Mouse (Mus musculus) cortical plate, adult 2 months (tissue): ENCODE measurements around the gene Slc16a7.

Source experiments
- CTCF ChIP-seq: fragments of 200-500 bp; IDR thresholded peaks from 2 replicates; pipeline ENCODE4 v1.5.1; 2011; ENCODE audit warnings: mild to moderate bottlenecking, control low read depth, low read length; ENCODE audit not compliant: insufficient read depth; ENCODE audit errors: extremely low read depth
- POLR2A ChIP-seq: fragments of 200-500 bp; IDR thresholded peaks from 2 replicates; pipeline ENCODE4 v1.6.1; 2011; ENCODE audit warnings: mild to moderate bottlenecking, low read length, control low read depth; ENCODE audit not compliant: insufficient read depth; ENCODE audit errors: extremely low read depth

GRCm38 (mm10) chr10:125266322-125266721, 122.9 kb downstream of the Slc16a7 start:
- no peak for TF ChIP-seq POLR2A
- TF ChIP-seq CTCF, result no peak
